Mouse (Mus musculus) stomach, embryonic 14.5 days (tissue): ENCODE measurements around the gene Gamt. TPM values are rescaled to one million over a fixed set of nuclear protein-coding genes. Genes with fewer than 3 reads are reported as not detected.

Experiments
- ATAC-seq: fragments of 200-750 bp; cut with Nextera tagmentation; 2 replicates; pipeline ENCODE4 v1.8.0; 2017; ENCODE audit warnings: low read depth, moderate TSS enrichment; ENCODE audit not compliant: insufficient number of reproducible peaks, insufficient read depth, low FRiP score
- H3K27ac ChIP-seq: fragments of 300-500 bp; sonication (generic); 2 replicates; pipeline ENCODE4 v1.5.1; 2014; ENCODE audit warnings: mild to moderate bottlenecking, low read length, moderate library complexity, mixed read lengths
- H3K27me3 ChIP-seq: fragments of 300-500 bp; sonication (generic); 2 replicates; pipeline ENCODE4 v1.6.1; 2014; ENCODE audit warnings: low read length, control low read depth, mixed read lengths; ENCODE audit not compliant: control insufficient read depth, insufficient read depth
- H3K36me3 ChIP-seq: fragments of 300-500 bp; sonication (generic); 2 replicates; pipeline ENCODE4 v1.6.1; 2014; ENCODE audit warnings: mild to moderate bottlenecking, control low read depth, low read length, moderate library complexity, mixed read lengths; ENCODE audit not compliant: control insufficient read depth, insufficient read depth
- H3K4me1 ChIP-seq: fragments of 300-500 bp; sonication (generic); 2 replicates; pipeline ENCODE4 v1.6.1; 2014; ENCODE audit warnings: low read length, control low read depth, mixed read lengths; ENCODE audit not compliant: control insufficient read depth, insufficient read depth
- H3K4me2 ChIP-seq: fragments of 300-500 bp; sonication (generic); replicated peaks from 2 replicates; pipeline ENCODE4 v1.6.1; 2014; ENCODE audit warnings: low read depth, low read length, control low read depth
- H3K4me3 ChIP-seq: fragments of 300-500 bp; sonication (generic); 2 replicates; pipeline ENCODE4 v1.5.1; 2014; ENCODE audit warnings: low read depth, low read length, control low read depth
- H3K9ac ChIP-seq: fragments of 300-500 bp; sonication (generic); replicated peaks from 2 replicates; pipeline ENCODE4 v1.6.1; 2014; ENCODE audit warnings: low read depth, mild to moderate bottlenecking, control low read depth, low read length, moderate library complexity, mixed read lengths
- H3K9me3 ChIP-seq: fragments of 300-500 bp; sonication (generic); 2 replicates; pipeline ENCODE4 v1.6.1; 2016; ENCODE audit warnings: low read depth, low read length, control low read depth; ENCODE audit not compliant: control insufficient read depth
- WGBS: fragments of 180-500 bp; shearing (Covaris S2); extraction: QIAGEN DNeasy Blood & Tissue Kit; methylation state at CpG from one replicate; pipeline ENCODE4 v1.1.7; 2014; 5-methylcytosine and 5-hydroxymethylcytosine counted together
- polyA plus RNA-seq: library from polyadenylated mRNA; unstranded; fragments of >200 nt; fragmentation: Nextera tagmentation; extraction: Ambion mirVana; gene quantifications from 2 replicates; pipeline ENCODE4 v1.2.1, GENCODE M21; 2014

Gene Gamt
- polyA plus RNA-seq, 1 experiment from 2014 or later, result 32.1 TPM

- no peaks in the 10 kb centered on the region for H3K4me1 ChIP-seq
- H3K27me3 ChIP-seq, result no peaks in the 10 kb centered on the region
- no peak overlapping the region for H3K4me2 ChIP-seq
- 88% methylated on average over 6 of the region's 6 CpGs for WGBS
- no peak overlapping the region for H3K9ac ChIP-seq
- H3K9me3 ChIP-seq, result no peaks in the 10 kb centered on the region
- no peak overlapping the region for H3K27ac ChIP-seq
- no peak for ATAC-seq
- H3K4me3 ChIP-seq, result no peak overlapping the region
- H3K36me3 ChIP-seq, result peaks cover 93% of the 10 kb centered on the region
These were observed 21.0 kb downstream of the Gamt start for GRCm38 (mm10) chr10:80239791-80240190.

GRCm38 (mm10) chr10:80238306-80238705 lies 22.5 kb downstream of the Gamt start:
- Histone ChIP-seq H3K4me1 (no peaks in the 10 kb centered on the region), H3K9ac (no peak overlapping the region), H3K27ac (no peak overlapping the region), H3K36me3 (peaks cover 91% of the 10 kb centered on the region), H3K27me3 (no peaks in the 10 kb centered on the region), H3K4me3 (no peak overlapping the region), H3K4me2 (no peak overlapping the region), H3K9me3 (no peaks in the 10 kb centered on the region)
- WGBS, result 89% methylated on average over 3 of the region's 3 CpGs
- no peak for ATAC-seq

- Histone ChIP-seq H3K4me2 (no peak overlapping the region), H3K36me3 (peaks cover 92% of the 10 kb centered on the region), H3K4me3 (no peak overlapping the region), H3K4me1 (peaks cover 3% of the 10 kb centered on the region; the same call in 1 of the 2 replicates), H3K27ac (no peak overlapping the region), H3K9me3 (no peaks in the 10 kb centered on the region), H3K9ac (no peak overlapping the region), H3K27me3 (no peaks in the 10 kb centered on the region)
- 89% methylated on average over 4 of the region's 4 CpGs for WGBS
- no peak for ATAC-seq
These were observed 23.8 kb downstream of the Gamt start for GRCm38 (mm10) chr10:80237020-80237419.

GRCm38 (mm10) chr10:80236145-80236825 lies 24.5 kb downstream of the Gamt start:
- H3K4me2 ChIP-seq, result no peak overlapping the region
- peaks cover 3% of the 10 kb centered on the region; the same call in 1 of the 2 replicates for H3K4me1 ChIP-seq
- 0 out of 2 replicates have a peak, but pooled peaks have one; percentile 7 for ATAC-seq
- no peak overlapping the region for H3K27ac ChIP-seq
- H3K9me3 ChIP-seq, result no peaks in the 10 kb centered on the region
- 96% methylated on average over 13 of the region's 13 CpGs for WGBS
- no peak overlapping the region for H3K9ac ChIP-seq
- no peak overlapping the region for H3K4me3 ChIP-seq
- H3K36me3 ChIP-seq, result peaks cover 94% of the 10 kb centered on the region
- no peaks in the 10 kb centered on the region for H3K27me3 ChIP-seq

- Histone ChIP-seq H3K4me3 (peak overlapping the region; percentile 54), H3K4me1 (peaks cover 26% of the 10 kb centered on the region; the same call in 1 of the 2 replicates), H3K9me3 (no peaks in the 10 kb centered on the region), H3K9ac (no peak overlapping the region; the same call in 1 of the 2 replicates), H3K36me3 (peaks cover 42% of the 10 kb centered on the region), H3K27me3 (no peaks in the 10 kb centered on the region), H3K27ac (peak overlapping the region; percentile 78; the same call in 1 of the 2 replicates), H3K4me2 (peak overlapping the region; percentile 89)
- no peak for ATAC-seq
- WGBS, result 49% methylated on average over 15 of the region's 15 CpGs
These were observed 32.7 kb downstream of the Gamt start for GRCm38 (mm10) chr10:80227877-80228775.

GRCm38 (mm10) chr10:80227166-80227539 lies 33.7 kb downstream of the Gamt start:
- WGBS, result 2% methylated on average over 10 of the region's 10 CpGs
- no peaks in the 10 kb centered on the region for H3K27me3 ChIP-seq

GRCm38 (mm10) chr10:80226416-80227165 lies 34.2 kb downstream of the Gamt start, which contains the start of gene Mum1:
Mum1 (plus strand) TSS chr10:80226434.
- Histone ChIP-seq H3K27ac (peak within 1 kb of the TSS; percentile 92), H3K9me3 (no peaks in the 10 kb centered on the region), H3K27me3 (no peaks in the 10 kb centered on the region), H3K36me3 (peaks cover 27% of the 10 kb centered on the region), H3K4me3 (peak within 1 kb of the TSS; percentile 54), H3K9ac (peak within 1 kb of the TSS; percentile 66), H3K4me1 (peaks cover 23% of the 10 kb centered on the region; the same call in 1 of the 2 replicates), H3K4me2 (peak within 1 kb of the TSS; percentile 89)
- WGBS, result under 1% methylated on average over 55 of the region's 75 CpGs
- peak; percentile 99 for ATAC-seq

More at GRCm38 (mm10) chr10:80227166-80227539, 33.7 kb downstream of the Gamt start:
- Histone ChIP-seq H3K4me1 (peaks cover 23% of the 10 kb centered on the region; the same call in 1 of the 2 replicates), H3K4me3 (peak overlapping the region; percentile 54), H3K36me3 (peaks cover 32% of the 10 kb centered on the region), H3K9me3 (no peaks in the 10 kb centered on the region), H3K9ac (peak overlapping the region; percentile 66), H3K4me2 (peak overlapping the region; percentile 89), H3K27ac (peak overlapping the region; percentile 78; the same call in 1 of the 2 replicates)
- ATAC-seq, result no peak

GRCm38 (mm10) chr10:80226071-80226415 lies 34.8 kb downstream of the Gamt start:
- H3K4me3 ChIP-seq, result peak overlapping the region; percentile 12
- ATAC-seq, result no peak

More at GRCm38 (mm10) chr10:80226071-80226415, 34.8 kb downstream of the Gamt start:
- Histone ChIP-seq H3K27ac (peak overlapping the region; percentile 92), H3K9me3 (no peaks in the 10 kb centered on the region), H3K27me3 (no peaks in the 10 kb centered on the region), H3K4me1 (peaks cover 23% of the 10 kb centered on the region; the same call in 1 of the 2 replicates), H3K4me2 (peak overlapping the region; percentile 45), H3K36me3 (peaks cover 23% of the 10 kb centered on the region), H3K9ac (0 out of 2 replicates have a peak overlapping the region, but pooled peaks have one; percentile 28)
- WGBS, result 0% methylated on average over 14 of the region's 14 CpGs
